Mouse (Mus musculus): ENCODE data around the gene Fgf4. TPM values are rescaled to one million over a fixed set of nuclear protein-coding genes. Genes with fewer than 3 reads are reported as not detected.

Gene Fgf4
- total and polyA plus RNA-seq, 3 experiments, result not detected

DNA sequence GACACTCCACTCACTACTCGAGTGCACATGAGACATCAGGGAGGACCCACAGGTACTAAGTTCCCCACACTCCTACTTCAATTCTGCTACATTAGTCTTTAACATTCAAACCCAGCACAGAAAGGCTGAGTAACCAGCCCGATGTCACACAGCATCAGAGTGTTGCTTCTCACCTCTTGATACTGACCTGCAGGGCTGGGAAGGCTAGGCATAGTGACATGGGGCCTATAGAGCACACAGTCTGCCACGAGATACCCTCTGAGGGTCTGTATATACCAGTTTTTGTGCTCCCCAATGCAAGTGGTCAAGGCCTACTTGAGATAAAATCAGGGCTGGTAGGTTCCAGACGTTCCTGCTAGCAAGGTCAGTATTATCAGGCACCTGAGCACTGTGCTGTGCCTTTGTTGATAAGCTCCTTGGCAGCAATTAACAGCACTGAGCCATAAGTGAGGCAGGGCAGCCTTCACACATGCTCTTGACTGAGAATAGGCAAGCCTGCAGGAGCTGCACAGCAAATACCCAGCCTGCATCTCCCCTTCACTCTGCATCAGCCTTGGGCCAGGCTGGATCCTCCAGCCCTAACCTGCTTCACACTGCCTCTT, 39.1 kb upstream of the Fgf4 start:
- in situ Hi-C loops (cut with MboI; ENCODE audit: low pct_ligation_motif_present, low pct_unique_long_range_greater_than_20kb, low sequenced_read_pairs), result no loop called here
- H3K4me1 ChIP-seq (ENCODE audit: control insufficient read depth in 1 of 2, insufficient read depth in 2 of 2), result no peaks in the 10 kb centered on the region
- no peak overlapping the region for H3K4me3 ChIP-seq (replicated peaks in 1 of 3; ENCODE audit: low read depth in 2 of 3, low read length in 2 of 3, poor library complexity in 1 of 3)
- no peaks in the 10 kb centered on the region for H3K9me3 ChIP-seq (replicated peaks; ENCODE audit: low read length)
- DNase-seq (ENCODE audit: extremely low read depth), result no peak
- dilution Hi-C loops (cut with MboI; ENCODE audit: extremely low pct_ligation_motif_present, extremely low pct_unique_long_range_greater_than_20kb, low sequenced_read_pairs), result no loop called here
- H3K27me3 ChIP-seq (replicated peaks), result peaks cover 93% of the 10 kb centered on the region
- H3K27ac ChIP-seq (ENCODE audit: insufficient read depth, low read depth), result no peak overlapping the region
- TF ChIP-seq NELFE (IDR thresholded peaks at IDR 0.05; ENCODE audit: low read depth, low read length) (no peak), MAZ (IDR thresholded peaks at IDR 0.05; ENCODE audit: low read depth, low read length) (no peak), MXI1 (IDR thresholded peaks at IDR 0.05; ENCODE audit: low read depth, low read length) (no peak), EP300 (IDR thresholded peaks at IDR 0.05; ENCODE audit: low read length) (no peak), E2F4 (IDR thresholded peaks at IDR 0.05; ENCODE audit: insufficient replicate concordance, low read depth, low read length) (no peak), NRF1 (IDR thresholded peaks at IDR 0.05; ENCODE audit: low read depth, low read length) (no peak), MAFK (IDR thresholded peaks at IDR 0.05; ENCODE audit: insufficient replicate concordance, low read length) (no peak)
- no peaks in the 10 kb centered on the region for H3K36me3 ChIP-seq (replicated peaks in 1 of 2; ENCODE audit: control insufficient read depth in 1 of 2, insufficient read depth in 1 of 2, low read length in 1 of 2)
- H3K9ac ChIP-seq (ENCODE audit: insufficient read depth, low read depth), result no peak overlapping the region
- H3K4me2 ChIP-seq (ENCODE audit: insufficient read depth, low read depth, poor library complexity, severe bottlenecking), result no peak overlapping the region
- H3K79me2 ChIP-seq (replicated peaks; ENCODE audit: control insufficient read depth, extremely low read depth, insufficient read depth, poor library complexity, severe bottlenecking), result no peaks in the 10 kb centered on the region

DNA sequence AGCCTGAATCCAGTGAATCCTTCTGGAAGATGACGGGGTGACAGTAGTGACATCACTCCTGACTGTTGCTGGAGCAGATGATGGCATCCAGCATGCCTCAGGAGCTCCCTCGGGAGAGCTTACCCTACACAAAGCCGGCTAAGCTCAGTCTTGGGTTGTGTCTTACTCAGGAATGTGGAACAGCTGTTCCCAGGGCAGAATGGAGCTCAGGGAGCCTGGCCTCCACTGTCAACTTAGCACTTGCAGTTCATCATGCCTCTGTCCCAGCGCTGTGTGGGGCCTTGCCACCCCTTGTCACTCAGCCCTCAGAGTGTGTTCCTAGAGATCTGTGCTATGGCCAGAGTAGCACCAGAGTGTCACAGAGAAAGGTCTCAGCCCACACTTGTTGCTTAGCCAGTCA, 35.6 kb upstream of the Fgf4 start:
- H3K36me3 ChIP-seq (replicated peaks in 1 of 2; ENCODE audit: control insufficient read depth in 1 of 2, insufficient read depth in 1 of 2, low read length in 1 of 2), result no peaks in the 10 kb centered on the region
- H3K9ac ChIP-seq (ENCODE audit: insufficient read depth, low read depth), result no peak overlapping the region
- in situ Hi-C loops (cut with MboI; ENCODE audit: low pct_ligation_motif_present, low pct_unique_long_range_greater_than_20kb, low sequenced_read_pairs), result no loop called here
- TF ChIP-seq ZC3H11A (IDR thresholded peaks at IDR 0.05; ENCODE audit: low read depth, low read length), result no peak
- no peak for TF ChIP-seq USF1 (IDR thresholded peaks at IDR 0.05; ENCODE audit: low read depth, low read length)
- dilution Hi-C loops (cut with MboI; ENCODE audit: extremely low pct_ligation_motif_present, extremely low pct_unique_long_range_greater_than_20kb, low sequenced_read_pairs), result no loop called here
- H3K4me1 ChIP-seq (ENCODE audit: control insufficient read depth in 1 of 2, insufficient read depth in 2 of 2), result no peaks in the 10 kb centered on the region
- no peak overlapping the region for H3K4me2 ChIP-seq (ENCODE audit: insufficient read depth, low read depth, poor library complexity, severe bottlenecking)
- H3K79me2 ChIP-seq (replicated peaks; ENCODE audit: control insufficient read depth, extremely low read depth, insufficient read depth, poor library complexity, severe bottlenecking), result no peaks in the 10 kb centered on the region
- H3K27ac ChIP-seq (ENCODE audit: insufficient read depth, low read depth), result no peak overlapping the region
- DNase-seq (ENCODE audit: extremely low read depth), result no peak
- H3K9me3 ChIP-seq (replicated peaks; ENCODE audit: low read length), result no peaks in the 10 kb centered on the region
- H3K4me3 ChIP-seq (replicated peaks in 1 of 3; ENCODE audit: low read depth in 2 of 3, low read length in 2 of 3, poor library complexity in 1 of 3), result no peak overlapping the region
- H3K27me3 ChIP-seq (replicated peaks), result peaks cover 91% of the 10 kb centered on the region

DNA sequence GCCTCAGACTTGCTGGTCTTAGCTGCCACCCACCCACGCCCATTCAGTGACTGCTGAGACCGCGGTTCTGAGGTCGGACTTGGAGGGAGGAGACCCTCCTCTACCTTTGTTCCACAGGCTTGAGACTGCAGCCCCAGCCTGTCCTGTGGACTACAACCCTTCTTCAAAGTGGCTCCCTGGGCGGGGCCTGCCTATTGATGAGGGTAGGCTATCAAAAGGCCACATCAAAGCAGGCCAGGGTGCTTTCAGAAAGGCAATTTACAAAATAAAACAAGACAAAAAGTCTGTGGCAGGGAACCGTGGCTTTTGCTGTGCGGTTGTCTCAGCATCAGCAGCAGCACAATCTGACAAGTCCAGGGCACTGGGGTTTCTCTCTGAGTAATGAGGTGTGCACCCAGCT, 25.3 kb upstream of the Fgf4 start:
- H3K4me2 ChIP-seq (ENCODE audit: insufficient read depth, low read depth, poor library complexity, severe bottlenecking), result no peak overlapping the region
- no peaks in the 10 kb centered on the region for H3K79me2 ChIP-seq (replicated peaks; ENCODE audit: control insufficient read depth, extremely low read depth, insufficient read depth, poor library complexity, severe bottlenecking)
- dilution Hi-C loops (cut with MboI; ENCODE audit: extremely low pct_ligation_motif_present, extremely low pct_unique_long_range_greater_than_20kb, low sequenced_read_pairs) (no loop called here), in situ Hi-C loops (cut with MboI; ENCODE audit: low pct_ligation_motif_present, low pct_unique_long_range_greater_than_20kb, low sequenced_read_pairs) (no loop called here)
- H3K9ac ChIP-seq (ENCODE audit: insufficient read depth, low read depth), result no peak overlapping the region
- no peaks in the 10 kb centered on the region for H3K4me1 ChIP-seq (ENCODE audit: control insufficient read depth in 1 of 2, insufficient read depth in 2 of 2)
- H3K4me3 ChIP-seq (replicated peaks in 1 of 3; ENCODE audit: low read depth in 2 of 3, low read length in 2 of 3, poor library complexity in 1 of 3), result no peak overlapping the region
- no peak for DNase-seq (ENCODE audit: extremely low read depth)
- H3K9me3 ChIP-seq (replicated peaks; ENCODE audit: low read length), result no peaks in the 10 kb centered on the region
- no peak for TF ChIP-seq KAT2A (IDR thresholded peaks at IDR 0.05; ENCODE audit: insufficient replicate concordance, low read length)
- TF ChIP-seq CHD1 (IDR thresholded peaks at IDR 0.05; ENCODE audit: low read depth, low read length), result no peak
- TF ChIP-seq JUN (IDR thresholded peaks at IDR 0.05; ENCODE audit: insufficient read depth, low read depth, low read length), result no peak
- no peak for TF ChIP-seq SMC3 (IDR thresholded peaks at IDR 0.05; ENCODE audit: low read depth, low read length)
- TF ChIP-seq EP300 (IDR thresholded peaks at IDR 0.05; ENCODE audit: low read length), result no peak
- no peak for TF ChIP-seq MAZ (IDR thresholded peaks at IDR 0.05; ENCODE audit: low read depth, low read length)
- no peak for TF ChIP-seq ETS1 (conservative IDR thresholded peaks at IDR 0.05; ENCODE audit: low read depth, low read length)
- TF ChIP-seq POLR2A (IDR thresholded peaks at IDR 0.05; ENCODE audit: low read depth, low read length), result no peak
- no peak for TF ChIP-seq MXI1 (IDR thresholded peaks at IDR 0.05; ENCODE audit: low read depth, low read length)
- TF ChIP-seq TBP (conservative IDR thresholded peaks at IDR 0.05; ENCODE audit: low read depth, low read length), result no peak
- no peak for TF ChIP-seq CTCF (conservative IDR thresholded peaks at IDR 0.05 in 1 of 2, IDR thresholded peaks at IDR 0.05 in 1 of 2; ENCODE audit: low read depth in 2 of 2, low read length in 2 of 2)
- no peak for TF ChIP-seq NRF1 (IDR thresholded peaks at IDR 0.05; ENCODE audit: low read depth, low read length)
- peaks cover 91% of the 10 kb centered on the region for H3K27me3 ChIP-seq (replicated peaks)
- no peak overlapping the region for H3K27ac ChIP-seq (ENCODE audit: insufficient read depth, low read depth)
- no peaks in the 10 kb centered on the region for H3K36me3 ChIP-seq (replicated peaks in 1 of 2; ENCODE audit: control insufficient read depth in 1 of 2, insufficient read depth in 1 of 2, low read length in 1 of 2)
